Mouse (Mus musculus) adrenal gland, adult (tissue): Measurements from ENCODE around the gene Ugt1a8.
"Not testable (repeated sequence)": the region's sequence is repeated elsewhere in the genome, so short reads cannot be mapped to it uniquely, and the experiment has no call there.

Experiments
- DNase-seq, 2 experiments: peaks; one replicate each; pipeline ENCODE4 v3.0.0; 2022 to 2023; ENCODE audit warnings: low spot score in 1 of 2; ENCODE audit not compliant: inconsistent age in 2 of 2

Ugt1a8 gene

DNA sequence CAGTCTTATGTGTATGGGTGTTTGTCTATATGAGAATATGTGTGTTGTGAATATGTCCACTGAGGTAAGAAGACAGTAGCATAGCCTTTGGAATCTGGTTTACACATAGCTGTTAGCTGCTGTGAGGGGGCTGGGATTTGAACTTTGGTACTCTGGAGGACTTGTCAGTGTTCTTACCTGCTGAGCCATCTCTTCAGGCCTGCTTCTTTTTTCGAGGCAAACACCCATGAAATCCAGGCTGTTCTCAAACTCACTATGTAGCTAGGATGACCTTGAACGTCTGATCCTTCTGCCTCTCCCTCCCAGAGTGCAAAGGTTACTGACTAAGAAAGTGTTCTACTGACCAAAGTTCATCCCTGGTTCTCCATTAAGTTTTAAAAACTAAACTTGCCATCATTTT is 18.0 kb downstream of the Ugt1a8 start:
- DNase-seq: no peak

DNA sequence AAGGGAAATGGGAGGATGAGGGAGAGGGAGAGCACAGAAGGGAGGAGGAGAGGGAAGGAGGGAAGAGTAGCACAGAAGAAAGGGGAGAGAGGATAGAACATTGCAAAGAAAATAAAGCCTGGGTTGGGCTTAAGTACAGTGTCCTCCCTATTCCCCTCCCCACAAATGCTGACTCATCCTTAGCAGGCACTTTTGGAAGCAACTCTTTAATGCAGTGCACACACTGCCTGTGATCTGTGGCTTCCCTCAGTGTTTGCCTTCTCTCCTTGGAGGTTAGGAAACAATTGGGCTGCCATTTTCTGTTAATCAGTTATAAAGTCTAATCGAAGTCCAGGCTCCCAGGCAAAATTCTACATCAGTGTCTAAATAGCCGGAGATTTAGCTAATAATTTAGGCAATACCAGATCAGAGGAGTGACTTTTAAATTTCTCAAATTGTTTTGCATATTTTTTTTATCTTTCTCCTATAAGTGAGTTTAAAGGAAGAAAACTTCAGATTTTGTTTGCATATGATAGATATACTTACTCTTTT is 21.5 kb downstream of the Ugt1a8 start:
- not testable (repeated sequence) for DNase-seq

DNA sequence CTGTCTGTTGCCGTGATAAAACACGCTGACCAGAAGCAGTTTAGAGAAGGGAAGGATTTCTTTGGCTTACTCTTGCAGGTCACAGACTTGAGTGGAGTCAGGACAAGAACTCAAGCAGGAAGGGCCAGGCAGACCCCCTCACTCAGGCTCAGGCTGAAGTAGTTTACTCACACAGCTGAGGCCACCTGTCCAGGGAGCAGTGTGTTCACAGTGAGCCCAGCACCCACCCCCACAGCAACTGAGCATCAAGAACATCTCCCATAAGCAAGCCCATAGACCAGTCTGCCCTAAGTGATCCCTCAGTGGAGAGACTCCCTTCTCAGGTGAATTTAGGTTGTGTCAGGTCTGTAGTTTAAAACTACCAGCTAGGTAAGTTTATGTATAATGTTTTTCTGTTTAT is 22.0 kb downstream of the Ugt1a8 start:
- DNase-seq: not testable (repeated sequence)

DNA sequence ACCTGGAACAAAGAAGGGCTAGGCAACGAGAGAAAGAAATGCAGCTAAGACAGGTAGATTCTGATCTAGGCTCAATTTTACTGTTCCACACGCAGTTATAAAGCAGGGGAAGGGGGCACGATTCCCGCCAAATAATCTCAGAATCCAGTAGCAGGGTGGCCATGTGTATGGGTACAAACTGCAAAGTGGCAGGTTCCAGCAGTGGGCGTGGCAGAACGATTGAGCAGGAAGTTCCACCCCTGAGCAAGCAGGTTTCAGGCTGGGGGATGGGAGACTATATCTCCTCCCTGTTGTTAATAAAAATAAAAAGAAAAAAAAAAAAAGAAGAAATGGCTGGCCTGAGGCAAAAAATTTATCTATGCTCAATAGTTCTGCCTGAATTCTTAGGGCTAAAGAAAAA is 25.2 kb downstream of the Ugt1a8 start:
- not testable (repeated sequence) for DNase-seq

DNA sequence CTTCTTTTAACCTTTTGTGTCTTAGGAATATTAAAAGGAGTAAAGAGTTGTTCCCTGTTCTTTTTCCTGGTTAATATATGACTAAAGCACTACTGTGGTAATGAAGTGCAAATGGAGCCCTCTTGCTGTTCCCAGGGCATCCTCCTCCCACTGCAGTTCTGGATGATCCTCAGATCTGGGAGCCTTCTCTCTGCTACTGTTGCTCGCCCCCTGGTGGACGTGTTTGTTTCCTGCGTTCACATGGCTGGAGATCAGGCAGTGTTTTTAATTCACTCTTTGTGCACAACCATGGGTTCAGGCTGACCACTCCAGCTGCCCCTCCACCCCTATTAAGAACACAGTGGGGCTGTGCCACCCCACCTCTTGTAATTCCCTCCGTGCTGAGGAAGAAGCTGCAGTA is 32.9 kb downstream of the Ugt1a8 start:
- peak in 1 of 2 experiments; percentile 52 for DNase-seq

DNA sequence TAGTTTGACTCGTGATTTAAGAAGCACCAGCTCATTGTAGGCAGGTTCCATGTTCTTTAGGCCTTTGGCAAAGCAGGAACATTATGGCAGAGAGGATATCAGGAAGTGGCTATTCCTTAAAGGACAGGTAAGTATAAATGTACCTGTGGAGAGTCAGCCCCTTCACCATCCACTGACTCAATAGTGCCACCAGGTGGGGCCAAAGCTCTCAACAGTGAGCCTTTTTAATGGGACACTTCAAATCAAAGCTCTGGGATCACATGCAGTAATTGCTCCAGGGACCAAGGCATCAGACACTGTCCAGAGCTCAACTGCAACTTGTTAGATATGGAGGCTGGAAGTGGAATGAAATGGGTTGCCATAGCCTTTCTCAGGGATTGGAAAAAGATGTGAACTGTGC is 33.9 kb downstream of the Ugt1a8 start:
- DNase-seq: peak in 1 of 2 experiments; percentile 67

DNA sequence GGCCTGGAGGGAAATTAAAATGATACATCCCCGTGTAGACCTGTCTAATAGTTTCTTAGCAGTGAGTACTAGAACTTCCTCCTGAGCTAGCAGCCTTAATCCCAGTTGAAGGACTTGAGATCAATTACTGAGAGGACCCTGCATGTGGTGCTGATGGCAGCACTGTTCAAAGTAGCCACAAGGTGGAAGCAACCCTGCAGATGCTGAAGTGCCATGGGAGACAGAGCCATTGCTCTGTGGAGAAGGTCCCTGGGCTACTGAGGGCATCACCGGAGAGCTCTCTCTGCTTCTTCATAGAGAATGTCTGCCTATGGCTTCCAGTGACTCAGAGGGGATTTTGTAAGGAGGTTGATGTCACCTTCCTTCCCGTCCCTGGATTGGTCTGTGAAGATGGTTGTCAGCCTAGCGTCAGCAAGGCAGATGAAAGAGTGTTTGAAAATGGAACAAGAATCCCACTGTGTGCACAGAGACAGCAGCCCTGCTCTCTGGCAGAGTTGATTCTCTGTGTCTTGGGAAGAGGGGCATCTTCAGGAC is 38.3 kb downstream of the Ugt1a8 start:
- DNase-seq: not testable (repeated sequence)

DNA sequence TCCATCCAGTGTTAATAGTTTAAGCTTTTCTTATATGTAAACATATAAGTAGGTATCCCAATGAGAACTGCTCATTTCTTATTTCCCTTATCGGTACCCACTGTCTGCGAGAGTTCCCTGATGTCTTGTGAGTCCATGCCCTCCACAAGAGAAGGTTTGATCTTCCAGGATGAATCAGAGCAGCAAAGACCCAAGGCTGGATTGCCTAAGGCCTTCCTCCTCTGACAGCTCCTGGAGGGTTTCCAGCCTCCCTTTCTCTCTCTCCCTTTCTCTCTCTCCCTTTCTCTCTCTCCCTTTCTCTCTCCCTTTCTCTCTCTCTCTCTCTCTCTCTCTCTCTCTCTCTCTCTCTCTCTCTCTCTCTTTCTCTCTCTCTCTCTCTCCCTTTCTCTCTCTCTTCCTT is 41.5 kb downstream of the Ugt1a8 start:
- DNase-seq: peak in 1 of 2 experiments; percentile 76

DNA sequence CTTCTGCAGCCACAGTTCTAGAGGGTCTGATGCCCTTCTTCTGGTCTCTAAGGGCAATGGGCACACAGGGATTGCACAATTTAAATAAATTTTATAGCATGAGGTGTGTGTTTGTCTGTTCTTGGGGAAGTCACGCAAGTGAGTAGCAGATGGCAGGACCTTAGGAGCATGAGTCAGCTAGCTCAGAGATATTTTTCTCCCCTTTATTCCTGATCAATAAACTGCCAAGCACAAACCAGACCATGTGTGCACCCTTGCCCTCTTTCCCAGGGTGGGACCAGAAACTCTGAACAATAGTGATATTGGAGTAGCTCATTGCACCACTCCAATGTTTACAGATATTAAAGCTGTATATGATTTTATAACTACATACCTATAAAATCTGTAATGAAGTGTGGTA is 42.6 kb downstream of the Ugt1a8 start:
- DNase-seq: not testable (repeated sequence)

DNA sequence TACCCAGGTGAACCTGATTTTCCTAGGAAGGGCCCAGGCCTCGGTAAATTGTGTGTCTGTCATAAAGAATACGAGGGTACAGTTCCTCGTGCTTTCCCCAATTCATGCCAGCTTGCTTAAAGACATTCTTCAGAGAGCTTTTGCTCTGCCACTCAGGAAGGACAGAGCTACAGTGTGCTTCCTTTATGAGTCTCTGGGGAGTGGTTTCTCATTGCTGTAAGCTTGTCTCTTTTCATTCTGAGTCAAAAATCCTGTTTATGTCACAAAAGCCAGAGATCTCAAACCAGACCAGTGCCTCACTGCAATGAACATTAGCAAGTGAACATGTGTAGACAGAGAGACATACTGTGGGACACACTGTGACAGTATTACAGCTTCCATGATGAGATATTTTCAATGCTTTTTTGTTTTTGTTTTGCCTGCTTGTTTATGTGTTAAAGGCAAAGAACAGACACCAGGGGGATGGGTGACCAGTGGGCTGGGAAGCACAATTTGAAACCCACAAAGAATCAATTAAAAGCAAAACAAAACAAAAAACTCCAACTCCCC is 46.4 kb downstream of the Ugt1a8 start:
- DNase-seq: no peak

DNA sequence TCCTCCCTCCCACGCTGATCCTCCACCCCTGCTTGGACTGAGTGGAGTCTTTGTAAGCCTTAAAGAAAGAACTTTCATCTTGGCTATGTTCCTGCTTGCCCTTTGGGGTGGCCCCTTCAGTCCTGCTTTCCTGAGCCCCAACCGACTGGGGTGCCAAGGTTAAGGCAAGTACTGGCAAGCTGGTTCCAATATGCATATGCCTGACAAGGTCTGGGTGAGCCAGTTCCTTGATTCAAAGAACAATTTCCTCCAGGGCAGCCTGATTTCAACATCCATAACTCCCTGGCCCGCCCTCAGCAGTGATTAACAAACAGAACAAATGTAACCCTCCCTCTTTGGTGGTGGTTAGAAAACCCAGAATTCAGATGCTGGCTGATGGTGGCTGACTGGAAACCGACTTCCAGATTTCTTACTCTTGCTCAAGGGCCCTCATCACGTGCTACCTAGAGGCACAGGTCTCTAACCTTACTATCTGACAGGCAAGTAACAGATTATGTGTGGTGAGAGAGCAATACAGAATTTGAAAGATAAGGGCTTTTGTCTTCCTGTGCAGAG is 46.9 kb downstream of the Ugt1a8 start, which contains the start of gene Ugt1a6a:
TSS of gene Ugt1a6a (plus strand) at position 353 of the 555 bp plus-strand sequence.
- peak; percentile 23 to 76 for DNase-seq

DNA sequence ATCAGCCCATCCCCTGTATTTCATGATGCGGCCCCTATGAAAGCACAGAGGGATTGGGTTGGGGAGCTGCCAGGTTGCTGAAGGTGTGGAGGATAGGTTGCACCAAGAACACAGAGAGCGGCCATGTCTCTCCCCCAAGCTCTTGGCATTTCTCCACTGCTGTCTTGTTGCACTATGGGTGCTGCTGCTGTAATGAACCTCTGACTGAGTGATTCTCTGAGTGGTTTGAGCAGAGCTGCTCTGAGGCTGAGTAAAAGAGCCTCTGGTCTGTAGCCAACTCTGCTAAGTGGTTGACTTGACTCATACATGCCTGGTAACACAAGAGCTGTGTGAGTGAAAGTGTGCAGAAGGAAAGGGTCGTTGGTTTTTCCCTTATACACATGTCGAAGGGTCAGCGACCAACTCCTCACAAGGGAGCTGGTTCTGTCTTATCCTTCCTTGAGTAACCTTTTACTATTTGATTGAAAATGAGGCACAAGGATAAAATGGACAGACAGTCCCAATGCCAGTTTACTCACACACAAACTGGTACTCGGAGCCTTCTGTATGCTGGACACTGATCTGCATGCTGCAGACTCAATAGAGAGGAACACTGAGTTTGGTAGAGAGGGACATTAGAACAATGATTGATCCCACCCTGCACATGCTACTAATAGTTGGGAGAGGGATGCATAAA is 47.8 kb downstream of the Ugt1a8 start:
- DNase-seq: peak in 1 of 2 experiments; percentile 56

DNA sequence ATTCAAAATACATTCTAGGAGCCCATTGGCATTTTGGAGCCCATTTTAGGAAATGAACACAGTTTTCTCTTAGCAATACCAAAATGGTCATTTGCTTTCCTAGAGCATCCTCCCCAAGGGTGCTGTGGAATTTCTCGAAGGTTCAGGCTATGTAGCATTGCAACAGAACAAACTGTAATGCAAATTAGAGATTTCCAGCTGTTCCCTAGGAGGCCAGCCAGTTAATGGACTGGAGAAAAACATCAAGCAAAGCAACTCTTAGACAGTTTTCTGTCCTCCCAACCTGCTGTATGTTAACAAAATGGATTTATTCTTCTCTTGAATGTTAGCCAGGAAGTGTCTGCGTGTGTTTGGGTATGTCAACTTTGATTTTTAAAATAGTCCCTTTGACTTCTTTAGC is 49.0 kb downstream of the Ugt1a8 start:
- no peak for DNase-seq

DNA sequence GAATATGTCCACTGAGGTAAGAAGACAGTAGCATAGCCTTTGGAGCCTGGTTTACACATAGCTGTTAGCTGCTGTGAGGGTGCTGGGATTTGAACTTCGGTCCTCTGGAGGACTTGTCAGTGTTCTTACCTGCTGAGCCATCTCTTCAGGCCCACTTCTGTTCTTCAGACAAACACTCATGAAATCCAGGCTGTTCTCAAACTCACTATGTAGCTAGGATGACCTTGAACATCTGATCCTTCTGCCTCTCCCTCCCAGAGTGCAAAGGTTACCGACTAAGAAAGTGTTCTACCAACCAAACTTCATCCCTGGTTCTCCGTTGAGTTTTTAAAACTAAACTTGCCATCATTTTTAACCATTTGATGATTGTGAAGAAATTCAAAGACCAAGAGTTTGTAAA is 49.7 kb downstream of the Ugt1a8 start:
- no peak for DNase-seq

DNA sequence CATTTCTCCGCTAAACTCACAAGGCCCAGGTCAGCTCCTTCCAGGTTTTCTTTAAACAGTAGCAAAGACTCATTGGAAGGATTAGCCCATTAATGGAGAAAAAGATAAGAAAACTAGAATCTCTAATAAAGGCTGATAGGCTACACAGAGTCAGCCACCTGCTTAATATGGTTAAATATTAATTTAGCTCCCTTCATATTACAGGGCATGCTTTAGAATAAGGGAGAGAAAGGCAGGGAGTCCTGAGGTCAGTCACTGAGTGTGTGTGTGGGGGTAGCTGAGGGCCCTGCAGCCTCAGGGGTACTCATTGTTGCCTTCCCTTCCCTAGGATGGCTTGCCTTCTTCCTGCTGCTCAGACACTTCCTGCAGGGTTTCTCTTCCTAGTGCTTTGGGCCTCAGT is 50.5 kb downstream of the Ugt1a8 start:
- DNase-seq: no peak

DNA sequence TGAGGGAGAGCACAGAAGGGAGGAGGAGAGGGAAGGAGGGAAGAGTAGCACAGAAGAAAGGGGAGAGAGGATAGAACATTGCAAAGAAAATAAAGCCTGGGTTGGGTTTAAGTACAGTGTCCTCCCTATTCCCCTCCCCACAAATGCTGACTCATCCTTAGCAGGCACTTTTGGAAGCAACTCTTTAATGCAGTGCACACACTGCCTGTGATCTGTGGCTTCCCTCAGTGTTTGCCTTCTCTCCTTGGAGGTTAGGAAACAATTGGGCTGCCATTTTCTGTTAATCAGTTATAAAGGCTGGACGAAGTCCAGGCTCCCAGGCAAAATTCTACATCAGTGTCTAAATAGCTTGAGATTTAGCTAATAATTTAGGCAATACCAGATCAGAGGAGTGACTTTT is 52.9 kb downstream of the Ugt1a8 start:
- DNase-seq: not testable (repeated sequence)

DNA sequence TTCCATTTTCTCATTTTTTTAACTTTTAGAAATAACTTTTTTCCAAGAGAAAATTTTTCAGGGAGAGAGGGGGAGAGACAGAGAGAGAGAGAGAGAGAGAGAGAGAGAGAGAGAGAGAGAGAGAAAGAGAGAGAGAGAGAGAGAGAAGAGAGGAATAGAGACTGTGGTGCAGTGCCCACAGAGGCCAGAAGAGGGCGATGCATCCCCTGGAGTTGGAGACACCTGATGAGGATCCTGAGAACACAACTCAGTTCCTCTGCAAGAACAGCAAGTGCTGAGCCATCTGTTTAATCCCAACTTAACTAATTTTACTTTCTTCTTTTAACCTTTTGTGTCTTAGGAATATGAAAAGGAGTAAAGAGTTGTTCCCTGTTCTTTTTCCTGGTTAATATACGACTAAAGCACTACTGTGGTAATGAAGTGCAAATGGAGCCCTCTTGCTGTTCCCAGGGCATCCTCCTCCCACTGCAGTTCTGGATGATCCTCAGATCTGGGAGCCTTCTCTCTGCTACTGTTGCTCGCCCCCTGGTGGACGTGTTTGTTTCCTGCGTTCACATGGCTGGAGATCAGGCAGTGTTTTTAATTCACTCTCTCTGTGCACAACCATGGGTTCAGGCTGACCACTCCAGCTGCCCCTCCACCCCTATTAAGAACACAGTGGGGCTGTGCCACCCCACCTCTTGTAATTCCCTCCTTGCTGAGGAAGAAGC is 56.5 kb downstream of the Ugt1a8 start:
- peak; percentile 23 to 71 for DNase-seq

DNA sequence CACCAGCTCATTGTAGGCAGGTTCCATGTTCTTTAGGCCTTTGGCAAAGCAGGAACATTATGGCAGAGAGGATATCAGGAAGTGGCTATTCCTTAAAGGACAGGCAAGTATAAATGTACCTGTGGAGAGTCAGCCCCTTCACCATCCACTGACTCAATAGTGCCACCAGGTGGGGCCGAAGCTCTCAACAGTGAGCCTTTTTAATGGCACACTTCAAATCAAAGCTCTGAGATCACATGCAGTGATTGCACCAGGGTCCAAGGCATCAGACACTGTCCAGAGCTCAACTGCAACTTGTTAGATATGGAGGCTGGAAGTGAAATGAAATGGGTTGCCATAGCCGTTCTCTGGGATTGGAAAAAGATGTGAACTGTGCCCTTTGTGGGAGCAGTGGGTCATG is 57.7 kb downstream of the Ugt1a8 start:
- DNase-seq: peak in 1 of 2 experiments; percentile 59

DNA sequence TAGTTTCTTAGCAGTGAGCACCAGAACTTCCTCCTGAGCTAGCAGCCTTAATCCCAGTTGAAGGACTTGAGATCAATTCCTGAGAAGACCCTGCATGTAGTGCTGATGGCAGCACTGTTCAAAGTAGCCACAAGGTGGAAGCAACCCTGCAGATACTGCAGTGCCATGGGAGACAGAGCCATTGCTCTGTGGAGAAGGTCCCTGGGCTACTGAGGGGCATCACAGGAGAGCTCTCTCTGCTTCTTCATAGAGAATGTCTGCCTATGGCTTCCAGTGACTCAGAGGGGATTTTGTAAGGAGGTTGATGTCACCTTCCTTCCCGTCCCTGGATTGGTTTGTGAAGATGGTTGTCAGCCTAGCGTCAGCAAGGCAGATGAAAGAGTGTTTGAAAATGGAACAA is 62.5 kb downstream of the Ugt1a8 start:
- peak in 1 of 2 experiments; percentile 48 for DNase-seq

DNA sequence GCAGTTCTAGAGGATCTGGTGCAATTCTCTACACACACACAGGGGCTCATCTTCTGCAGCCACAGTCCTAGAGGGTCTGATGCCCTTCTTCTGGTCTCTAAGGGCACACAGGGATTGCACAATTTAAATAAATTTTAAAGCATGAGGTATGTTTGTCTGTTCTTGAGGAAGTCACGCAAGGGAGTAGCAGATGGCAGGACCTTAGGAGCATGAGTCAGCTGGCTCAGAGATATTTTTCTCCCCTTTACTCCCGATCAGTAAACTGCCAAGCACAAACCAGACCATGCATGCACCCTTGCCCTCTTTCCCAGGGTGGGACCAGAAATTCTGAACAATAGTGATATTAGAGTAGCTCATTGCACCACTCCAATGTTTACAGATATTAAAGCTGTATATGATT is 70.8 kb downstream of the Ugt1a8 start:
- DNase-seq: peak in 1 of 2 experiments; percentile 34

DNA sequence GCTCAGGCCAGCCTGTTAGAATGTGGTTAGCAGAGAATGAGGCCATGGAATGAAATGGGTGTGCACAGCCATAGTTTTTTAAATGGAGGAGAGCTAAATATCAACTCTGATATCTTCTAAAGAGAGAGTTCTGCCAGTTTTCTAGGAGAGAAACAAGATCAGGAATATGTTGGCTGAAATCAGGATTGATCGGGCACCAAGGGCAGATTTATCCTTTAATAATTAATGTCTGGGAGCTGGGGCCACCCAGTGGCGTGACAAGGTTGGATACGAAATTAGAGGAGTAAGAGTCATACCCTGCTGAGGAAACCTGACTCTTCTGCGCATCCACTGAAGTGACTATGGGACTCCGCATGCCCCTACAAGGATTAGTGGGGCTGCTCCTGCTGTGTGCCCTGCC is 78.1 kb downstream of the Ugt1a8 start, which contains the start of gene Ugt1a5:
TSS of gene Ugt1a5 (plus strand) at position 302 of the 400 bp plus-strand sequence.
- no peak for DNase-seq
